Mouse (Mus musculus) embryonic facial prominence, embryonic 13.5 days (tissue): ENCODE results near the gene Pamr1. TPM values are rescaled to one million over a fixed set of nuclear protein-coding genes. Genes with fewer than 3 reads are reported as not detected.

Source experiments
- ATAC-seq: fragments of 200-750 bp; cut with Nextera tagmentation; 2 replicates; pipeline ENCODE4 v1.8.0; 2017; ENCODE audit warnings: low read depth; ENCODE audit not compliant: insufficient number of reproducible peaks, insufficient read depth, low FRiP score, low TSS enrichment
- H3K27ac ChIP-seq: fragments of 300-500 bp; sonication (generic); 2 replicates; pipeline ENCODE4 v1.5.1; 2015; ENCODE audit warnings: moderate library complexity, mild to moderate bottlenecking, inconsistent platforms
- H3K27me3 ChIP-seq: fragments of 300-500 bp; sonication (generic); 2 replicates; pipeline ENCODE4 v1.6.1; 2015; ENCODE audit warnings: mild to moderate bottlenecking, inconsistent platforms
- H3K36me3 ChIP-seq: fragments of 300-500 bp; sonication (generic); 2 replicates; pipeline ENCODE4 v1.6.1; 2015; ENCODE audit warnings: mild to moderate bottlenecking, inconsistent platforms
- H3K4me1 ChIP-seq: fragments of 300-500 bp; sonication (generic); 2 replicates; pipeline ENCODE4 v1.6.1; 2015; ENCODE audit warnings: inconsistent platforms
- H3K4me2 ChIP-seq: fragments of 300-500 bp; sonication (generic); 2 replicates; pipeline ENCODE4 v1.6.1; 2015; ENCODE audit warnings: moderate library complexity, mild to moderate bottlenecking, inconsistent platforms
- H3K4me3 ChIP-seq: fragments of 300-500 bp; sonication (generic); 2 replicates; pipeline ENCODE4 v1.5.1; 2015; ENCODE audit warnings: mild to moderate bottlenecking, inconsistent platforms
- H3K9ac ChIP-seq: fragments of 300-500 bp; sonication (generic); 2 replicates; pipeline ENCODE4 v1.6.1; 2015; ENCODE audit warnings: mild to moderate bottlenecking, inconsistent platforms
- H3K9me3 ChIP-seq: fragments of 300-500 bp; sonication (generic); 2 replicates; pipeline ENCODE4 v1.6.1; 2016; ENCODE audit warnings: inconsistent platforms
- WGBS: fragments of 180-500 bp; shearing (Covaris S2); methylation state at CpG from one replicate; pipeline ENCODE4 v1.1.7; 2015; ENCODE audit warnings: mixed read lengths; 5-methylcytosine and 5-hydroxymethylcytosine counted together
- polyA plus RNA-seq: library from polyadenylated mRNA; unstranded; fragments of >200 nt; fragmentation: Nextera tagmentation; extraction: Ambion mirVana; gene quantifications from 2 replicates; pipeline ENCODE4 v1.2.1, GENCODE M21; 2015

The Pamr1 gene
- polyA plus RNA-seq, 1 experiment from 2014 or later: 7.5 TPM

DNA sequence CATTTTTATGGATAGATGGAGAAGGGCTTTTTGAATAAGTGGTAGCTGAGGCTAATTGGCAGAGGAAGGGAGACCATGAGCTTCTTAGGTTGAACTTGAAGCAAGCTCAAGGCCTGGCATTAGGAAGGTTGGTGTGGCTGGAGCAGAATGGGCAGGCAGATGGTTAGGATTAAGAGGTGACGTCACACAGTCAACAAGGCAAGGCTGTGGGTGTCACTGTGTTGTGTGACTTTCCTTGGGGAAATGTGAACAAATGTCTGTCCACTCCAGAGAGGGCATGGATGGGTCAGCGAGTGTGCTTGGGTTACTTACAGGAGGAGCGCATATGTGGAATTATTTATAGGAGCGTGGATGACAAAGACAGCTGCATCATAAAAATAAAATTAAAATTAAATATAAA lies 50.7 kb downstream of the Pamr1 start:
- H3K9me3 ChIP-seq: no peaks in the 10 kb centered on the region
- H3K4me3 ChIP-seq: no peak overlapping the region
- no peak overlapping the region for H3K9ac ChIP-seq
- H3K4me1 ChIP-seq: peaks cover 8% of the 10 kb centered on the region
- no peaks in the 10 kb centered on the region for H3K27me3 ChIP-seq
- 80% methylated on average over 4 of the region's 4 CpGs for WGBS
- no peaks in the 10 kb centered on the region for H3K36me3 ChIP-seq
- no peak overlapping the region for H3K4me2 ChIP-seq
- ATAC-seq: no peak
- H3K27ac ChIP-seq: no peak overlapping the region

DNA sequence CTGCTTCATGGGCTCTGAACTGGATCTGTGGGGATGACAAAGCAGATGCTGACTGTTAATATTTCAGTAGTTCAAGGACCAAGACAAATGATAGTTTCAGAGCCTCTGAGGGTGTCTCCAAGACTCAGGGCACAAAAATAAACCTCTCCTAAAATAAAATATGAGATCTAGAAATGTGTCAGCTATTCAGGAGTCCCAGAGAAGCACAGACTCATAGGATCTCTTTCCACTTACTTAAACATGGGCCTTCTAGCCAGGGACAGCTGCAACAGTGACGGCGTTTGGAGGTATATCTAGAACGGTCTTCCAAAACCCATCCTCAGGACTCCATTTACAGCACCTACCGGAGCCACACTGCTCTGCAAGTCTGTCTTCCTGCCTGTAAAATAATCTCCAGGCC lies 60.7 kb downstream of the Pamr1 start:
- no peak overlapping the region for H3K27ac ChIP-seq
- no peaks in the 10 kb centered on the region for H3K27me3 ChIP-seq
- 97% methylated on average over 4 of the region's 4 CpGs for WGBS
- H3K9ac ChIP-seq: no peak overlapping the region
- no peak for ATAC-seq
- no peaks in the 10 kb centered on the region for H3K36me3 ChIP-seq
- no peaks in the 10 kb centered on the region for H3K9me3 ChIP-seq
- H3K4me2 ChIP-seq: no peak overlapping the region
- no peaks in the 10 kb centered on the region for H3K4me1 ChIP-seq
- no peak overlapping the region for H3K4me3 ChIP-seq

DNA sequence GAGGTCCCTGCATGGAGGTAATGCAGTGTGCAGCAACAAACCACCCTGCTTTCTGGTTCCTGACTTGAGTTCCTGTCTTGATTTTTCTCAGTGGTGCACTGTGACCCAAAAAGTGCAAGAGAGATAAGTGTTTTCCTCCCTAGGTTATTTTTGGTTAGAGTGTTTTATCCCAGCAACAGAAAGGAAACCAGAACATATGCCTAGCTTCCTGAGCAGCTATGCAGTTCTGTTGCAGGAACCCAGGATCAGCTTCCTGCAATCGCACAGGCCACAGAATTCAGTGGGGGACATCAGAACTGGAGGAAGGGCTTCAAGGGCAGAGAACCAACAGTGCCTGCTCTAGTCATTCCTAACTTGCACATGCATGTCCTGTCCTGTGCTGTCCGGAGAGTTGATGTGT lies 66.8 kb downstream of the Pamr1 start:
- no peak overlapping the region for H3K27ac ChIP-seq
- no peaks in the 10 kb centered on the region for H3K27me3 ChIP-seq
- no peak overlapping the region for H3K9ac ChIP-seq
- 0 out of 2 replicates have a peak, but pooled peaks cover 7% of the 10 kb centered on the region for H3K4me1 ChIP-seq
- no peaks in the 10 kb centered on the region for H3K9me3 ChIP-seq
- ATAC-seq: no peak
- H3K4me2 ChIP-seq: no peak overlapping the region
- H3K4me3 ChIP-seq: no peak overlapping the region
- 68% methylated on average over 2 of the region's 2 CpGs for WGBS
- H3K36me3 ChIP-seq: no peaks in the 10 kb centered on the region

DNA sequence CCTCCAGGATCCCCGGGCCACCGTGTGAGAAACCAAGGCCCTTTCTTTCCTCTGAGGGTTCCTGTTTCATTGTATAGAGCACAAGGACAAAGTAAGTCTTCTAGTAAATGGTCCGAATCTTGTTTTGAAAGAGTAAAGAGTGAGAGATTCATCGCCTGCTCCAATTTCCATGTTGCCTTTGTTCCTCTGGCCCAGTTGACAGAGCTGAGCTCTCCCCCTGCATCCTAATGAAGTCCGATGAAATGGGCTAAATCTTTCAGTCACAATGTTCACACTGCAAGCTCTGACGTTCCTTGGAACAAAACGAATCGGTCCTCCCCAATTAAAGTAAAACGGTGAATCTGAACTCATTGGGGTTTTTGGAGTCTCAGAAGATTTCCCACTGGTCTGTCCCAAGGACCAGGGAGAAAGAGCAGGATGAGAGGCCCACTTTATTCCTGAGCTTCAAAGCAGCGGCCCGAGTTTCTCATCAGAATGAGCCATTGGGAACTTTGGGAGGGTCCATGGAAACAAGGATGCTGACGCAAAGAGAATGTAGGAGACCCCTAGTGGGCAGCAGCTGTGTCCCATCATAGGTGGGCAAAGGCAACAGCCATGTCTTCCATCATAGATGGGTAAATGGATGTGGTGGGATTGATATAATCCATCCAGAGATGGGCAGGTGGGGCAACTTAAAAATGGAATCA lies 71.1 kb downstream of the Pamr1 start:
- 84% methylated on average over 12 of the region's 12 CpGs for WGBS
- Histone ChIP-seq H3K27me3 (no peaks in the 10 kb centered on the region), H3K27ac (no peak overlapping the region), H3K9me3 (no peaks in the 10 kb centered on the region), H3K9ac (no peak overlapping the region), H3K36me3 (no peaks in the 10 kb centered on the region), H3K4me2 (no peak overlapping the region), H3K4me3 (no peak overlapping the region), H3K4me1 (0 out of 2 replicates have a peak, but pooled peaks cover 7% of the 10 kb centered on the region)
- no peak for ATAC-seq

- no peaks in the 10 kb centered on the region for H3K9me3 ChIP-seq
- no peak overlapping the region for H3K4me2 ChIP-seq
- H3K36me3 ChIP-seq: no peaks in the 10 kb centered on the region
- no peak overlapping the region for H3K4me3 ChIP-seq
- H3K9ac ChIP-seq: no peak overlapping the region
- H3K27ac ChIP-seq: no peak overlapping the region
- no peak for ATAC-seq
- H3K27me3 ChIP-seq: no peaks in the 10 kb centered on the region
- WGBS: 85% methylated on average over 5 of the region's 5 CpGs
- H3K4me1 ChIP-seq: 0 out of 2 replicates have a peak, but pooled peaks cover 4% of the 10 kb centered on the region
These were observed 72.4 kb downstream of the Pamr1 start for GRCm38 (mm10) chr2:102622176-102622575.

DNA sequence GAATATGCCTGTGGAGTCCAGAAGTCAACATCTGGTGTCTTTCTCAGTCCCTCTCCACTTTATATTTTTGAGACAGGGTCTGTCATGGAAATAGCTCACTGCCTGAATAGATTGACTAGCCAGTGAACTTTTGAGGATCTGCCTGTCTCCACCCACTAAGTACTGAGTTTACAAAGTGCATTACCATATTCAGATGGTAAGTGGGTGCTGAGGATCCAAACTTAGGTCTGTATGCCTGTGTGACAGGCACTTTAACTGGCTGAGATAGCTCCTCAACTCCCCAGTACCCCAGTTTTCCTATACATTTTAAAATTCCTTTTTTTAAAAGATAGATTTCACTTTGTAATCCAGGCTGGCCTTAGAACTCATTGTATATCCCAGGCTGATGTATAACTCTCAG lies 73.1 kb downstream of the Pamr1 start:
- Histone ChIP-seq H3K27me3 (no peaks in the 10 kb centered on the region), H3K4me2 (no peak overlapping the region), H3K27ac (no peak overlapping the region), H3K36me3 (no peaks in the 10 kb centered on the region), H3K4me3 (no peak overlapping the region), H3K4me1 (no peaks in the 10 kb centered on the region), H3K9me3 (no peaks in the 10 kb centered on the region), H3K9ac (no peak overlapping the region)
- ATAC-seq: no peak

- Histone ChIP-seq H3K27me3 (no peaks in the 10 kb centered on the region), H3K9me3 (no peaks in the 10 kb centered on the region), H3K9ac (no peak overlapping the region), H3K4me2 (no peak overlapping the region), H3K36me3 (no peaks in the 10 kb centered on the region), H3K4me1 (no peaks in the 10 kb centered on the region), H3K4me3 (no peak overlapping the region), H3K27ac (no peak overlapping the region)
- ATAC-seq: no peak
- 63% methylated on average over 1 of the region's 1 CpGs for WGBS
These were observed 74.7 kb downstream of the Pamr1 start for GRCm38 (mm10) chr2:102624538-102624937.

GRCm38 (mm10) chr2:102632361-102632760 lies 82.5 kb downstream of the Pamr1 start:
- no peaks in the 10 kb centered on the region for H3K36me3 ChIP-seq
- H3K9ac ChIP-seq: no peak overlapping the region
- no peak overlapping the region for H3K4me3 ChIP-seq
- H3K4me2 ChIP-seq: no peak overlapping the region
- H3K4me1 ChIP-seq: no peaks in the 10 kb centered on the region
- no peak for ATAC-seq
- H3K9me3 ChIP-seq: no peaks in the 10 kb centered on the region
- H3K27ac ChIP-seq: no peak overlapping the region
- no peaks in the 10 kb centered on the region for H3K27me3 ChIP-seq
- 91% methylated on average over 4 of the region's 4 CpGs for WGBS

DNA sequence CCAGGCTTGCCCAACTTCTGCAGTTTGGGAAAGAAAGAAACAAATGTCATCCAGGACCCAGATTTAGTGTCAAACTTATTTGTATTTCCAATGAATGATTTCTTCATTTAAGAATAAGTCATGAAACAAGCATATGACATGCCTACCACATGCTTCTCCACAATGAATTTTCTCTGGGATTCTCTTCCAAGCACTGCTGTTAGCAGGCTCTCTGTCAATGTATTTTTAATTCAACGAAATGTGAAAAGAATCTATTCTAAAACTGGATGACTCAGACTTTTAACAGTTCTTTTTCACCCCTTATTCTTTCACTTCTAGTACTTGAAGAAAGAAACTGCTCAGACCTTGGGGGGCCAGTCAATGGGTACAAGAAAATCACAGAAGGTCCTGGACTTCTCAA lies 84.2 kb downstream of the Pamr1 start:
- 83% methylated on average over 1 of the region's 1 CpGs for WGBS
- H3K4me3 ChIP-seq: no peak overlapping the region
- no peaks in the 10 kb centered on the region for H3K27me3 ChIP-seq
- no peaks in the 10 kb centered on the region for H3K9me3 ChIP-seq
- no peak overlapping the region for H3K9ac ChIP-seq
- ATAC-seq: no peak
- H3K27ac ChIP-seq: no peak overlapping the region
- H3K4me2 ChIP-seq: no peak overlapping the region
- H3K4me1 ChIP-seq: peaks cover 3% of the 10 kb centered on the region; the same call in 1 of the 2 replicates
- no peaks in the 10 kb centered on the region for H3K36me3 ChIP-seq

DNA sequence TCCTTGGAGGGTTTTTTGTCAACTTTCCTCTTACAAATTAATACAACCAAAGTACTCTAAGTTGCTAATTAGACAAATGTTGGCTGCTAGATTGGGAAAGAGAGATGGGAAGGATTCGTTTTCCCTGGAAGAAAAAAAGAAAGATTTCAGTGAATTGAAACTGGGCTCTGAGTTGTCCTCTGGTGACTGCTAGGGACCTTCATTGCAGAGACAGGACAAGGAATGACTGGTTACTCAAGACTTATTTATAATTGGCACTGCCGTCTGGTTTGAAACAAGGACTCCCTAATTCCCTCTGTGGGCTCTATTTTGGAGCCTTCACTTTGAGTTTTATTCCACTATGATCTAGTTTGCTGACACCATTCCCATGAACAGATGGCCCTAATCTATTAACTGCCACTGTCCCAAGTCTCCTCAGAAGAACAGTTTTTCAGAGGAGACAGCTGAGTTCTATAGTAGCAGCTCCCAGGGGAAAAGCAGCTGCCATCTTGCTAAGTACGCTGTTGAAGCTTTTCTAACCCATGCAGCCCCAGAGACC lies 85.8 kb downstream of the Pamr1 start:
- H3K27ac ChIP-seq: no peak overlapping the region
- no peak overlapping the region for H3K4me2 ChIP-seq
- no peak overlapping the region for H3K9ac ChIP-seq
- H3K4me3 ChIP-seq: no peak overlapping the region
- peaks cover 3% of the 10 kb centered on the region; the same call in 1 of the 2 replicates for H3K27me3 ChIP-seq
- no peak for ATAC-seq
- H3K9me3 ChIP-seq: no peaks in the 10 kb centered on the region
- H3K36me3 ChIP-seq: no peaks in the 10 kb centered on the region
- WGBS: 66% methylated on average over 3 of the region's 3 CpGs
- H3K4me1 ChIP-seq: peaks cover 3% of the 10 kb centered on the region; the same call in 1 of the 2 replicates

GRCm38 (mm10) chr2:102636116-102636600 lies 86.3 kb downstream of the Pamr1 start:
- no peak for ATAC-seq
- Histone ChIP-seq H3K27me3 (peaks cover 3% of the 10 kb centered on the region; the same call in 1 of the 2 replicates), H3K4me3 (no peak overlapping the region), H3K27ac (no peak overlapping the region), H3K9me3 (no peaks in the 10 kb centered on the region), H3K4me1 (peaks cover 3% of the 10 kb centered on the region; the same call in 1 of the 2 replicates), H3K36me3 (no peaks in the 10 kb centered on the region), H3K4me2 (no peak overlapping the region), H3K9ac (no peak overlapping the region)
- WGBS: 90% methylated on average over 7 of the region's 7 CpGs

GRCm38 (mm10) chr2:102638140-102638539 lies 88.3 kb downstream of the Pamr1 start:
- peaks cover 3% of the 10 kb centered on the region; the same call in 1 of the 2 replicates for H3K4me1 ChIP-seq
- H3K9ac ChIP-seq: no peak overlapping the region
- no peak overlapping the region for H3K27ac ChIP-seq
- H3K4me2 ChIP-seq: no peak overlapping the region
- WGBS: 53% methylated on average over 5 of the region's 5 CpGs
- H3K4me3 ChIP-seq: no peak overlapping the region
- ATAC-seq: no peak
- H3K9me3 ChIP-seq: no peaks in the 10 kb centered on the region
- peaks cover 3% of the 10 kb centered on the region; the same call in 1 of the 2 replicates for H3K27me3 ChIP-seq
- no peaks in the 10 kb centered on the region for H3K36me3 ChIP-seq
